Mouse (Mus musculus): ENCODE data around the gene Stat4. TPM values are rescaled to one million over a fixed set of nuclear protein-coding genes. Genes with fewer than 3 reads are reported as not detected.

Gene Stat4
- total RNA-seq, 2 experiments from 2014 or later = 0.08 TPM; not detected in 1

DNA sequence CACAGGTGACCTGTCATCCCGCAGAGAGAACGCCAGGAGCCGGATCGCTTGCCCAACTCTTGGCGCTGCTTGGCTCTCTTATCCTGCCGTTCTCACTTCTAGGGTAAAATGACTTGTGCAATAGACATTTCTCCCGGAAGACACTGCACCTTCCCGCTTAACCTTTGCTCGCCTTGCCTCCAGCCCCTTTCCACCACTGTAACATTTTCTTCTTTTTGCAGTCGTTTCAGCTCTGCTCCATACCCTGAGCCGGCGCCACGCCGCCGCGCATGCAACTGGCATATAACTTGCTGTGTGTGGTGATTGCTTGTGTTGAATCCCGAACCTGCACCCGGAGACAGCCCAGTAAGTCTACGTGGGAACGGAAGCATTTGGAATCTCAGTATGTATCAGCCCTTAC, 132.7 kb downstream of the Stat4 start:
- peak overlapping the region; percentile 95 for H3K27ac ChIP-seq
- H3K4me3 ChIP-seq = peak overlapping the region; percentile 93
- DNase-seq = no peak
- intact Hi-C loops (cut with DNase I) = loop anchor here (5.0 kb wide), 1 partner anchor 113 kb away; the partner anchor contains the start of gene Gls
- no peak for TF ChIP-seq CTCF (IDR thresholded peaks at IDR 0.05)

DNA sequence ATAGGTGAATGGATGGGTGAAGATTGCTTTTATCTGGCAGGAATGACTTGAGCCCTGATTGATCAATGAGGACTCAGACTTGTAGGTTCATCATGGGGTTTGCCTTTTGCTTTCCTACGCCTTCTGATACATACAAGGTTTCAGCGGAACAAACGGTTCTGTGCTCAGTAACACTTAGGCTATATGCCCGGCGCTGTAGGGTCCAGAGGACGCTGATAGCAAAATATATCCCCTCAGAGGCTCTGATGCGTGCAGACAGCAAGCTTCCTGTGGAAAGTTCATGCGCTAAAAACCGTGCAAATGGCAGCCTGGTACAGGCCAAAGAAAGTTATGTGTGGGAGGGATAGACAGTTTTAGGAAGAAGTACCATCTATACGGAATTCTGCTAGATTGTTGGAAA, 133.2 kb downstream of the Stat4 start:
- intact Hi-C loops (cut with DNase I) = no loop called here
- Histone ChIP-seq H3K4me3 (peak overlapping the region; percentile 93), H3K27ac (peak overlapping the region; percentile 95)
- DNase-seq = no peak
- TF ChIP-seq CTCF (IDR thresholded peaks at IDR 0.05) = no peak

GRCm38 (mm10) chr1:52121052-52121451, 134.1 kb downstream of the Stat4 start:
- DNase-seq = no peak
- Histone ChIP-seq H3K4me3 (no peak overlapping the region), H3K27ac (no peak overlapping the region)
- intact Hi-C loops (cut with DNase I) = no loop called here
- TF ChIP-seq CTCF (IDR thresholded peaks at IDR 0.05) = no peak

DNA sequence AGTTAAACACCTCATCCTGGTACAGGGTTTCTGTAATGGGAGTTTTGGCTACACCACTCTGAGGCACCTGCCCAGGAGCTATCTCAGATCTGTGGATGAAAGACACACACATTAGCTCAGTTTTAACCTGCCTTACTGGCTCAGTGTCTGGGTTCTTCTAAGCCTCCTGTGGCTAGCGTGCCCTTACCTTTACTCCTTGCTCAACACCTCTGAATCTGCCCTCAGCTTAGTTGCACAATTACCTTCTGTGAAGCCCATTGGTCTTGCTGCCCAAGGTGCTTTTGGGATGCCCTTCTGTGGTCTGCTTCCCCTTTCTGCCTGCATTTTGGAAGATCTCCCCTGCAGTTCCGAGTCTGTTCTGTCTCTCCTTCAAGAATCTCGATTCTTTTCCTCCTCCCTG, 137.9 kb downstream of the Stat4 start:
- DNase-seq = no peak

GRCm38 (mm10) chr1:52127350-52127749, 140.4 kb downstream of the Stat4 start:
- intact Hi-C loops (cut with DNase I) = no loop called here
- no peak for TF ChIP-seq CTCF (IDR thresholded peaks at IDR 0.05)
- no peak overlapping the region for H3K4me3 ChIP-seq
- no peak overlapping the region for H3K27ac ChIP-seq
- DNase-seq = no peak

More for the DNA sequence above, 137.9 kb downstream of the Stat4 start:
- H3K4me3 ChIP-seq = no peak overlapping the region
- TF ChIP-seq CTCF (IDR thresholded peaks at IDR 0.05) = no peak
- H3K27ac ChIP-seq = no peak overlapping the region
- intact Hi-C loops (cut with DNase I) = no loop called here

DNA sequence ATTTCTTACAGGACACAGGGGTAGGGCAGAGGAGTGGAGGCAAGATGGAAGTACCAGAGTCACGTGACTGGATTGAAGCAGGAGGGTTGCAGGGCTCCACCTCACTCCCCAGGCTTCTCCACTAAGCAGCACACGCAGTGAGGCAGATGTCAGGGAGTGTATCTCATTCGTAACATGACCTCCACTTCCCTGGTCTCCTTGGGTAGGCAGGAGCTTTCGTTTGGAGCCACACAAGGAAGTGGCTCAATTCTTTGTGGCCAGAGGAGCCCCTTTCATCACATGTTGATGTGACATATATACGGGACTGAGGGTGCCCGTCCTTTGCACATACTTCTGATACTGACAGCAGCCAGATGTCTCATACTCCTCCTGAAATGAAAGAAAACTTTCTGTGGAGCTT, 142.8 kb downstream of the Stat4 start:
- intact Hi-C loops (cut with DNase I) = no loop called here
- DNase-seq = no peak

GRCm38 (mm10) chr1:52131787-52132377, 144.9 kb downstream of the Stat4 start:
- TF ChIP-seq CTCF (IDR thresholded peaks at IDR 0.05) = peak; percentile 20; the same call in 1 of the 2 replicates
- no peak overlapping the region for H3K27ac ChIP-seq
- DNase-seq = no peak
- H3K4me3 ChIP-seq = no peak overlapping the region
- intact Hi-C loops (cut with DNase I) = no loop called here

More for the DNA sequence above, 142.8 kb downstream of the Stat4 start:
- no peak overlapping the region for H3K27ac ChIP-seq
- no peak for TF ChIP-seq CTCF (IDR thresholded peaks at IDR 0.05)
- no peak overlapping the region for H3K4me3 ChIP-seq

DNA sequence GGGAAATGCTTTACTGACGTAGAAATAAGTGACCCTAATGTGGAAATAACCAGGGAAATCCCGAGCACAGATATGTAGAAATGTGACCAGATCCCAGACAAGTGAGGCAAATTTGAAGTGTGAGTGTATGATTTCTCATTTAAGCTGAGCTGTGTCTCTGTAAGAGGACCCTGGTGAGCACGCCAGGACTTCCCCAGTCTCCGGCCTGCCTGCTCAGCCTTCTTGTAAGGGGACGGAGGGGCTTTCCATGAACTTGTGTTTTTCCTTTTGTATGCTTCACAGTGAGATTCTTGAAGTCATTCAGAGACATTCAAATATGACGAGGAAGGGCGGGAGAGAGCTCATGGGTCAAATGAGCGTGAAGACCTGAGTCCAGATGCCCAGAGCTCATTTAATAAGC, 146.3 kb downstream of the Stat4 start:
- Histone ChIP-seq H3K27ac (no peak overlapping the region), H3K4me3 (no peak overlapping the region)
- DNase-seq = no peak
- intact Hi-C loops (cut with DNase I) = no loop called here
- no peak for TF ChIP-seq CTCF (IDR thresholded peaks at IDR 0.05)

- Histone ChIP-seq H3K4me3 (no peak overlapping the region), H3K27ac (no peak overlapping the region)
- no peak for TF ChIP-seq CTCF (IDR thresholded peaks at IDR 0.05)
- no peak for DNase-seq
- intact Hi-C loops (cut with DNase I) = no loop called here
These were observed 150.3 kb downstream of the Stat4 start for GRCm38 (mm10) chr1:52137292-52137691.

DNA sequence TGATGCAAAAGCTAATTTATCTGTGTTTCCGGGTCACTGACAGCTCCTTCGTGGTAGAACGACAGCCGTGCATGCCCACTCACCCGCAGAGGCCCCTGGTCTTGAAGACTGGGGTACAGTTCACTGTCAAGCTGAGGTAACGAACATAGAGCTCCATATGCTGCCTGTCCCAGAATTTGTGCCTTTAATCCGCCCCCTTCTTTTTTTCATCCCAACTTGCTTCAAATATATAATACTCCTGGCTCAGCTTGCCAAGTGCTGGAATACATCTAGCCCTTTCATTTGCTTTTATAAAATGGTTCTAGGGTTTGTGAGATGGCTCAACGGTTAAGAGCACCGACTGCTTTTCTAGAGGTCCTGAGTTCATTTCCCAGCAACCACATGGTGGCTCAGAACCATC, 153.6 kb downstream of the Stat4 start:
- no peak for DNase-seq
- no peak for TF ChIP-seq CTCF (IDR thresholded peaks at IDR 0.05)
- intact Hi-C loops (cut with DNase I) = no loop called here
- no peak overlapping the region for H3K27ac ChIP-seq
- H3K4me3 ChIP-seq = no peak overlapping the region

- Histone ChIP-seq H3K27ac (no peak overlapping the region), H3K4me3 (no peak overlapping the region)
- TF ChIP-seq CTCF (IDR thresholded peaks at IDR 0.05) = no peak
- DNase-seq = no peak
- intact Hi-C loops (cut with DNase I) = no loop called here
These were observed 154.5 kb downstream of the Stat4 start for GRCm38 (mm10) chr1:52141482-52141881.

GRCm38 (mm10) chr1:52142117-52142516, 155.2 kb downstream of the Stat4 start:
- Histone ChIP-seq H3K27ac (no peak overlapping the region), H3K4me3 (no peak overlapping the region)
- no peak for TF ChIP-seq CTCF (IDR thresholded peaks at IDR 0.05)
- no peak for DNase-seq
- intact Hi-C loops (cut with DNase I) = no loop called here

- intact Hi-C loops (cut with DNase I) = no loop called here
- Histone ChIP-seq H3K4me3 (no peak overlapping the region), H3K27ac (no peak overlapping the region)
- no peak for TF ChIP-seq CTCF (IDR thresholded peaks at IDR 0.05)
- DNase-seq = no peak
These were observed 156.2 kb downstream of the Stat4 start for GRCm38 (mm10) chr1:52143191-52143590.

- DNase-seq = no peak
- Histone ChIP-seq H3K27ac (no peak overlapping the region), H3K4me3 (no peak overlapping the region)
- no peak for TF ChIP-seq CTCF (IDR thresholded peaks at IDR 0.05)
- intact Hi-C loops (cut with DNase I) = no loop called here
These were observed 156.7 kb downstream of the Stat4 start for GRCm38 (mm10) chr1:52143596-52144156.
